Mouse (Mus musculus) heart, embryonic 16.5 days (tissue): ENCODE results near the gene Copb1. TPM values are rescaled to one million over a fixed set of nuclear protein-coding genes. Genes with fewer than 3 reads are reported as not detected.
A peak's percentile ranks its signal among the peaks of the same experiment; 100 is the strongest.

ENCODE experiments used
- ATAC-seq: fragments of 200-750 bp; cut with Nextera tagmentation; replicated peaks from 2 replicates; pipeline ENCODE4 v1.8.0; 2017; ENCODE audit warnings: moderate number of reproducible peaks; ENCODE audit not compliant: insufficient read depth, low FRiP score; ENCODE audit errors: extremely low read depth
- H3K27ac ChIP-seq: fragments of 300-500 bp; sonication (generic); 2 replicates; pipeline ENCODE4 v1.5.1; 2014; ENCODE audit warnings: mild to moderate bottlenecking, low read length, control low read depth, moderate library complexity
- H3K27me3 ChIP-seq: fragments of 300-500 bp; sonication (generic); 2 replicates; pipeline ENCODE4 v1.6.1; 2014; ENCODE audit warnings: low read length, mixed read lengths; ENCODE audit not compliant: control insufficient read depth, insufficient read depth
- H3K36me3 ChIP-seq: fragments of 300-500 bp; sonication (generic); 2 replicates; pipeline ENCODE4 v1.6.1; 2014; ENCODE audit not compliant: control insufficient read depth, insufficient read depth
- H3K4me1 ChIP-seq: fragments of 300-500 bp; sonication (generic); 2 replicates; pipeline ENCODE4 v1.6.1; 2014; ENCODE audit warnings: low read length, mixed read lengths; ENCODE audit not compliant: control insufficient read depth, insufficient read depth
- H3K4me2 ChIP-seq: fragments of 300-500 bp; sonication (generic); 2 replicates; pipeline ENCODE4 v1.6.1; 2014; ENCODE audit warnings: low read depth, mild to moderate bottlenecking, control low read depth, low read length
- H3K4me3 ChIP-seq: fragments of 300-500 bp; sonication (generic); 2 replicates; pipeline ENCODE4 v1.5.1; 2014; ENCODE audit warnings: mild to moderate bottlenecking, control low read depth, low read length
- H3K9ac ChIP-seq: fragments of 300-500 bp; sonication (generic); 2 replicates; pipeline ENCODE4 v1.6.1; 2014; ENCODE audit warnings: low read length, control low read depth
- H3K9me3 ChIP-seq: fragments of 300-500 bp; sonication (generic); replicated peaks from 2 replicates; pipeline ENCODE4 v1.6.1; 2016; ENCODE audit warnings: low read length; ENCODE audit not compliant: control insufficient read depth
- WGBS: fragments of 180-500 bp; shearing (Covaris S2); extraction: QIAGEN DNeasy Blood & Tissue Kit; methylation state at CpG from one replicate; pipeline ENCODE4 v1.1.7; 2014; 5-methylcytosine and 5-hydroxymethylcytosine counted together
- polyA plus RNA-seq: library from polyadenylated mRNA; unstranded; fragments of >200 nt; fragmentation: Nextera tagmentation; extraction: Ambion mirVana; gene quantifications from 2 replicates; pipeline ENCODE4 v1.2.1, GENCODE M21; 2015

Gene Copb1
- polyA plus RNA-seq, 1 experiment from 2014 or later, result 79.4 TPM

DNA sequence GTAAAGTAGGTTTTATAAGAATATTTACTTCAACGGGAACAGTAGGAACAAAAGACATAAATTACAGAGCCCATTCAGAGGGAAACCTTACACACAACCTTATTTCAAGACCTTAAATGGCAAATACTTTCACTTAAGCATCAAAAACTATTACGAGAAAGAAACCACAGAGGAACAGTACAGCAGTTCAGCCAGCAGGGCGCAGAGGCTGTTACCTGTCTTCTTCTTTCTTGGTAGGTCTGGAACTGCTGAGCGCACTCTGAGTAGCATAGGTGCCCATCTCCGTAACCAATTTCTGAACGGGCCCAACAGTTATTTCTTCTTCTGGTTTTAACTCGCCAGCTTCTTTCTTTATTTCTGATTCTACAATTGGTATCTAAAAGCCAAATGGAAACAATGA, 21.5 kb downstream of the Copb1 start:
- no peak overlapping the region for H3K27ac ChIP-seq
- H3K9me3 ChIP-seq, result no peaks in the 10 kb centered on the region
- no peak for ATAC-seq
- H3K36me3 ChIP-seq, result peaks cover 51% of the 10 kb centered on the region
- no peak overlapping the region for H3K4me2 ChIP-seq
- no peaks in the 10 kb centered on the region for H3K27me3 ChIP-seq
- H3K4me3 ChIP-seq, result no peak overlapping the region
- H3K9ac ChIP-seq, result no peak overlapping the region
- no peaks in the 10 kb centered on the region for H3K4me1 ChIP-seq
- WGBS, result 90% methylated on average over 7 of the region's 7 CpGs

DNA sequence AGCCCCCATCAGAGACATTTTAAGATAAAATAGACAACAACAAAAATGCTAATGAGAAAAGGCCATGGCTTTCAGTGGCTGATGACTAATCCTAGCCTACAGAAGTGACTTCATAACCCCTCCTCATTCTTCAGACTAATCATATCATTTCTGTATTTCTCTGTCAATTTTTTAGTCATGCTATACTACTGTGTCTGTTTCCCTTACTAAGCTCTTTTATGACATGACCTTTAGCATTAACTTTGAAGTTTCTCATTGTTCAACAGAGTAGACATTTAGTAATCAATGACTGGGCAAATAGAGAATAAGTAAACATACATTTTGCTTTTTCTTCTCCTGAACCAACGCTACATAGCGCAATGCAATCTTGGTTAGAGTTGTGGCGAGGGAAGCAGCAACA, 22.7 kb downstream of the Copb1 start:
- no peaks in the 10 kb centered on the region for H3K4me1 ChIP-seq
- H3K4me3 ChIP-seq, result no peak overlapping the region
- H3K27me3 ChIP-seq, result no peaks in the 10 kb centered on the region
- H3K27ac ChIP-seq, result no peak overlapping the region
- no peak overlapping the region for H3K4me2 ChIP-seq
- WGBS, result 97% methylated on average over 3 of the region's 3 CpGs
- H3K9me3 ChIP-seq, result no peaks in the 10 kb centered on the region
- peaks cover 49% of the 10 kb centered on the region for H3K36me3 ChIP-seq
- H3K9ac ChIP-seq, result no peak overlapping the region
- no peak for ATAC-seq

DNA sequence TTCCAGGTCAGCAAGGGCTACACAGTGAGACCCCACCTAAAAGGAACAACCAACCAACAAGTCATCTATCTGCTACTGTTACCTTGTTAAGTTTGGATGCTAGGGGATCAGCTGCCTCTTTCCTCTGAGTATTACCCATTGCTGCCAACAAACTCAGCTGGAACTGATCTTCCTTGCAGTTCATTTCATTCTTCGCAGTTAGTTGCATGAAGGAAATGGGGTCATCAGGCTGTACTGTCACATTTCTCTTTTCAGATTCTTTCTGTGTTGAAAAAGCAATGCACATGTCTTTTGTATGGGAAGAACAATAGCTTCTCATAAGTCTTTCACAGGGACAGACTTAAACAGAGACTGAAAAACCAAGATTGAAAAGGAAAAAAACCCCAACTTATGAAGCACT, 28.0 kb downstream of the Copb1 start:
- H3K4me3 ChIP-seq, result no peak overlapping the region
- no peak overlapping the region for H3K9ac ChIP-seq
- no peak overlapping the region for H3K27ac ChIP-seq
- peaks cover 43% of the 10 kb centered on the region for H3K36me3 ChIP-seq
- H3K27me3 ChIP-seq, result no peaks in the 10 kb centered on the region
- WGBS, result 95% methylated on average over 1 of the region's 1 CpGs
- H3K4me1 ChIP-seq, result no peaks in the 10 kb centered on the region
- no peak overlapping the region for H3K4me2 ChIP-seq
- H3K9me3 ChIP-seq, result no peaks in the 10 kb centered on the region
- ATAC-seq, result no peak

DNA sequence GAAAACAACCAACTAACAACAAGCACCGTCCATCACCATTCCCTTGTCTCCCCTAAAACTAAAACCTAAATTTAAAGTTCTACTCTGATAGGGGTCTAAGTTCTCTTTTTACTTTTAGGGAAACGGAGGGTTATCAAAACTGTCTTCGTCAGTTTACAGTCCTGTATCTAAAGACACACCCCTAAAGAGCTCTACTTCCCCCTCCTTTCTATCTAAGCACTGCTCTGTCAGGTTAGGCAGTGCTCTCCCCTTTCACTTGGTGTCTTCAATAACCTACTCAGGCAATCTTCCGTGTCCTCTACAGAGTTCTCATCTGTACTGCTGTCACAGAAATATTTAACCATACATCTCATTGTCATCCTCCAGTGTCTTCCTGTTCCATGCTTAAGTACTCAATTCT, 34.1 kb downstream of the Copb1 start:
- Histone ChIP-seq H3K9ac (no peak overlapping the region), H3K9me3 (no peaks in the 10 kb centered on the region), H3K36me3 (peaks cover 30% of the 10 kb centered on the region), H3K27ac (no peak overlapping the region), H3K27me3 (no peaks in the 10 kb centered on the region), H3K4me1 (no peaks in the 10 kb centered on the region), H3K4me2 (no peak overlapping the region), H3K4me3 (no peak overlapping the region)
- WGBS, result 81% methylated on average over 4 of the region's 4 CpGs
- ATAC-seq, result no peak

GRCm38 (mm10) chr7:114216908-114217307, 37.6 kb downstream of the Copb1 start:
- no peak for ATAC-seq
- no peak overlapping the region for H3K4me2 ChIP-seq
- no peaks in the 10 kb centered on the region for H3K4me1 ChIP-seq
- WGBS, result 85% methylated on average over 2 of the region's 2 CpGs
- H3K9ac ChIP-seq, result no peak overlapping the region
- no peaks in the 10 kb centered on the region for H3K9me3 ChIP-seq
- H3K4me3 ChIP-seq, result no peak overlapping the region
- no peak overlapping the region for H3K27ac ChIP-seq
- no peaks in the 10 kb centered on the region for H3K27me3 ChIP-seq
- peaks cover 30% of the 10 kb centered on the region for H3K36me3 ChIP-seq

DNA sequence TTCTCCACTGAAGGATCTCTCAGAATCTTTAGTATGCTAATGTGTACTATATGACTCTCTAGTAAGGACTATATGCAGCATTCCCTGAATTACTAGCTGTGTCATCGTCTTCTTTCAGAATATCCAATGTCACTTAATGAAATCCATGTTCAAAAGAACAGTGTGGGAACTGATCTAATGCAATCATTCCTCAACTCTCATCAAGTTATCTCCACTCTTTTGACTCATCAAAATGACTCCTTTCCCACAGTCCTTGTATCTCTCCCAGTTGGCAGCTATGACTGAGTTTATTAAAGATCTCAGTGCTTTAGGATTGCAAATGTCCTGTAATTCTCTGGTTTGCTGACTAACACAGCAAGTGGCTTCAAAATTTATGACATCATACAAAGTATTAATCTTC, 40.1 kb downstream of the Copb1 start:
- WGBS, result 89% methylated on average over 1 of the region's 1 CpGs
- no peaks in the 10 kb centered on the region for H3K4me1 ChIP-seq
- H3K27me3 ChIP-seq, result no peaks in the 10 kb centered on the region
- peaks cover 26% of the 10 kb centered on the region for H3K36me3 ChIP-seq
- H3K9ac ChIP-seq, result no peak overlapping the region
- no peak overlapping the region for H3K4me3 ChIP-seq
- H3K9me3 ChIP-seq, result no peaks in the 10 kb centered on the region
- ATAC-seq, result no peak
- no peak overlapping the region for H3K4me2 ChIP-seq
- no peak overlapping the region for H3K27ac ChIP-seq

- 52% methylated on average over 2 of the region's 2 CpGs for WGBS
- Histone ChIP-seq H3K9ac (no peak overlapping the region), H3K4me1 (no peaks in the 10 kb centered on the region), H3K9me3 (no peaks in the 10 kb centered on the region), H3K27me3 (no peaks in the 10 kb centered on the region), H3K4me2 (no peak overlapping the region), H3K36me3 (peaks cover 24% of the 10 kb centered on the region), H3K4me3 (no peak overlapping the region), H3K27ac (no peak overlapping the region)
- ATAC-seq, result no peak
Measured at GRCm38 (mm10) chr7:114213537-114213936, 41.0 kb downstream of the Copb1 start.

GRCm38 (mm10) chr7:114210618-114211017, 43.9 kb downstream of the Copb1 start:
- Histone ChIP-seq H3K36me3 (peaks cover 11% of the 10 kb centered on the region), H3K9me3 (no peaks in the 10 kb centered on the region), H3K4me3 (no peak overlapping the region), H3K4me1 (no peaks in the 10 kb centered on the region), H3K9ac (no peak overlapping the region), H3K27me3 (no peaks in the 10 kb centered on the region), H3K4me2 (no peak overlapping the region), H3K27ac (no peak overlapping the region)
- WGBS, result 71% methylated on average over 3 of the region's 3 CpGs
- ATAC-seq, result peak; percentile 63; the same call in 1 of the 2 replicates

GRCm38 (mm10) chr7:114209841-114210240, 44.7 kb downstream of the Copb1 start:
- Histone ChIP-seq H3K4me3 (no peak overlapping the region), H3K9ac (no peak overlapping the region), H3K4me1 (no peaks in the 10 kb centered on the region), H3K27me3 (no peaks in the 10 kb centered on the region), H3K27ac (no peak overlapping the region), H3K4me2 (no peak overlapping the region), H3K36me3 (peaks cover 8% of the 10 kb centered on the region), H3K9me3 (no peaks in the 10 kb centered on the region)
- 79% methylated on average over 1 of the region's 1 CpGs for WGBS
- ATAC-seq, result no peak
